Mouse (Mus musculus) ES-Bruce4 (cell line): Measurements from ENCODE around the gene Zbtb7a. TPM values are rescaled to one million over a fixed set of nuclear protein-coding genes. Genes with fewer than 3 reads are reported as not detected.

Experiments
- H3K27ac ChIP-seq: 2 replicates; pipeline ENCODE4 v1.5.1; 2012; ENCODE audit warnings: low read length, inconsistent platforms; ENCODE audit not compliant: insufficient read depth
- H3K27me3 ChIP-seq: 2 replicates; pipeline ENCODE4 v1.6.1; 2012; ENCODE audit warnings: mild to moderate bottlenecking, low read length, inconsistent platforms; ENCODE audit not compliant: control insufficient read depth, poor library complexity, insufficient read depth, severe bottlenecking
- H3K36me3 ChIP-seq: 2 replicates; pipeline ENCODE4 v1.6.1; 2012; ENCODE audit warnings: inconsistent platforms, mild to moderate bottlenecking, low read length, moderate library complexity; ENCODE audit not compliant: control insufficient read depth, poor library complexity, insufficient read depth, severe bottlenecking
- H3K4me1 ChIP-seq: one replicate; pipeline ENCODE4 v1.8.1; 2011; ENCODE audit warnings: low read length; ENCODE audit not compliant: control insufficient read depth, insufficient read depth
- H3K4me3 ChIP-seq: 2 replicates; pipeline ENCODE4 v1.5.1; 2011; ENCODE audit warnings: low read depth, mild to moderate bottlenecking, low read length
- H3K9ac ChIP-seq: 2 replicates; pipeline ENCODE4 v1.6.1; 2012; ENCODE audit warnings: low read depth, mild to moderate bottlenecking, inconsistent platforms; ENCODE audit not compliant: poor library complexity, severe bottlenecking
- H3K9me3 ChIP-seq: replicated peaks from 2 replicates; pipeline ENCODE4 v1.6.1; 2012; ENCODE audit warnings: mild to moderate bottlenecking, low read length, inconsistent platforms; ENCODE audit not compliant: control insufficient read depth, poor library complexity, insufficient read depth, severe bottlenecking
- CTCF ChIP-seq: IDR thresholded peaks from one replicate; pipeline ENCODE4 v1.8.1; 2011; ENCODE audit warnings: low read depth, low read length
- EP300 ChIP-seq: IDR thresholded peaks from 2 replicates; pipeline ENCODE4 v1.6.1; 2011; ENCODE audit warnings: low read depth, low read length; ENCODE audit not compliant: insufficient read depth
- POLR2A ChIP-seq: IDR thresholded peaks from one replicate; pipeline ENCODE4 v1.8.1; 2011; ENCODE audit warnings: low read length; ENCODE audit not compliant: insufficient read depth
- polyA plus RNA-seq: library from polyadenylated mRNA; stranded (reverse); fragments of >200 nt; gene quantifications from 2 replicates; pipeline ENCODE4 v1.2.4, GENCODE M21; 2011; ENCODE audit warnings: low read depth; ENCODE audit not compliant: missing spikeins, insufficient read depth, insufficient read length

The Zbtb7a gene
- polyA plus RNA-seq, 1 experiment, result 12.6 TPM

- Histone ChIP-seq H3K36me3 (no peaks in the 10 kb centered on the region), H3K4me1 (no peaks in the 10 kb centered on the region), H3K9ac (no peak overlapping the region), H3K9me3 (no peaks in the 10 kb centered on the region), H3K27ac (no peak overlapping the region), H3K27me3 (no peaks in the 10 kb centered on the region), H3K4me3 (no peak overlapping the region)
- no peak for TF ChIP-seq EP300
- peak; percentile 17 for TF ChIP-seq CTCF
- TF ChIP-seq POLR2A, result no peak
Measured at GRCm38 (mm10) chr10:81198230-81198629, 63.2 kb downstream of the Zbtb7a start.

- Histone ChIP-seq H3K9me3 (no peaks in the 10 kb centered on the region), H3K4me1 (no peaks in the 10 kb centered on the region), H3K36me3 (no peaks in the 10 kb centered on the region), H3K27me3 (no peaks in the 10 kb centered on the region), H3K27ac (no peak overlapping the region), H3K9ac (no peak overlapping the region), H3K4me3 (no peak overlapping the region)
- TF ChIP-seq EP300 (no peak), POLR2A (no peak), CTCF (no peak)
Measured at GRCm38 (mm10) chr10:81198990-81199389, 64.0 kb downstream of the Zbtb7a start.

- Histone ChIP-seq H3K36me3 (no peaks in the 10 kb centered on the region), H3K9me3 (no peaks in the 10 kb centered on the region), H3K4me3 (no peak overlapping the region), H3K4me1 (no peaks in the 10 kb centered on the region), H3K27me3 (no peaks in the 10 kb centered on the region), H3K27ac (no peak overlapping the region), H3K9ac (no peak overlapping the region)
- TF ChIP-seq POLR2A (no peak), CTCF (no peak), EP300 (no peak)
Measured at GRCm38 (mm10) chr10:81200141-81200540, 65.1 kb downstream of the Zbtb7a start.

GRCm38 (mm10) chr10:81200605-81201287 lies 65.7 kb downstream of the Zbtb7a start:
- no peaks in the 10 kb centered on the region for H3K4me1 ChIP-seq

GRCm38 (mm10) chr10:81201807-81202758 lies 67.1 kb downstream of the Zbtb7a start, which contains the start of gene Nmrk2:
Gene Nmrk2, minus strand, starts transcription at chr10:81202051.
- Histone ChIP-seq H3K27me3 (no peaks in the 10 kb centered on the region), H3K9me3 (no peaks in the 10 kb centered on the region), H3K27ac (no peak within 1 kb of the TSS), H3K36me3 (no peaks in the 10 kb centered on the region), H3K4me3 (no peak within 1 kb of the TSS), H3K9ac (no peak within 1 kb of the TSS), H3K4me1 (no peaks in the 10 kb centered on the region)
- TF ChIP-seq POLR2A (no peak), CTCF (no peak), EP300 (no peak)

More at GRCm38 (mm10) chr10:81200605-81201287, 65.7 kb downstream of the Zbtb7a start:
- TF ChIP-seq CTCF, result no peak
- TF ChIP-seq EP300, result no peak
- no peak for TF ChIP-seq POLR2A
- H3K27me3 ChIP-seq, result no peaks in the 10 kb centered on the region
- no peak overlapping the region for H3K9ac ChIP-seq
- no peak overlapping the region for H3K27ac ChIP-seq
- H3K9me3 ChIP-seq, result no peaks in the 10 kb centered on the region
- no peaks in the 10 kb centered on the region for H3K36me3 ChIP-seq
- H3K4me3 ChIP-seq, result no peak overlapping the region

Other genes starting within 250 kb of the Zbtb7a start
- gene Timm13, start 234.3 kb upstream of the Zbtb7a start, polyA plus RNA-seq, result 135 and 146 TPM in 2 replicates
- gene Lmnb2, start 217.0 kb upstream of the Zbtb7a start, polyA plus RNA-seq, result 25.9 and 28.2 TPM in 2 replicates
- gene Gadd45b, start 205.1 kb upstream of the Zbtb7a start, polyA plus RNA-seq, result 80.7 and 86.3 TPM in 2 replicates
- gene Gng7, start 120.3 kb upstream of the Zbtb7a start, polyA plus RNA-seq, result 4.1 TPM in 2 replicates
- gene Diras1, start 109.6 kb upstream of the Zbtb7a start, polyA plus RNA-seq, result 0.27 and 0.90 TPM in 2 replicates
- 2.8 and 4.5 TPM in 2 replicates for gene Slc39a3, start 97.8 kb upstream of the Zbtb7a start, polyA plus RNA-seq
- 107 and 110 TPM in 2 replicates for gene Sgta, start 75.0 kb upstream of the Zbtb7a start, polyA plus RNA-seq
- gene Thop1, start 65.2 kb upstream of the Zbtb7a start, polyA plus RNA-seq, result 77.4 and 81.3 TPM in 2 replicates
- 0.68 TPM in 1 of 2 replicates, not detected in the other for gene Creb3l3, start 36.3 kb upstream of the Zbtb7a start, polyA plus RNA-seq
- 46.3 and 53.0 TPM in 2 replicates for gene Map2k2, start 29.3 kb upstream of the Zbtb7a start, polyA plus RNA-seq
- gene Pias4, start 32.7 kb downstream of the Zbtb7a start, polyA plus RNA-seq, result 36.8 and 44.9 TPM in 2 replicates
- 2,442 and 2,478 TPM in 2 replicates for gene Eef2, start 41.4 kb downstream of the Zbtb7a start, polyA plus RNA-seq
- gene Dapk3, start 47.8 kb downstream of the Zbtb7a start, polyA plus RNA-seq, result 61.2 and 64.8 TPM in 2 replicates
- gene 4930442H23Rik, start 48.6 kb downstream of the Zbtb7a start, polyA plus RNA-seq, result not detected in 2 replicates
- not detected in 2 replicates for gene Nmrk2, start 66.8 kb downstream of the Zbtb7a start, polyA plus RNA-seq
- gene Atcay, start 95.6 kb downstream of the Zbtb7a start, polyA plus RNA-seq, result 0.88 and 0.91 TPM in 2 replicates
- gene Zfr2, start 97.9 kb downstream of the Zbtb7a start, polyA plus RNA-seq, result 11.2 and 11.6 TPM in 2 replicates
- gene Matk, start 117.7 kb downstream of the Zbtb7a start, polyA plus RNA-seq, result 1.1 and 1.2 TPM in 2 replicates
- 52.2 and 63.7 TPM in 2 replicates for gene Mrpl54, start 131.7 kb downstream of the Zbtb7a start, polyA plus RNA-seq
- 25.8 and 26.4 TPM in 2 replicates for gene Apba3, start 131.7 kb downstream of the Zbtb7a start, polyA plus RNA-seq
- 41.5 and 42.7 TPM in 2 replicates for gene Tjp3, start 156.4 kb downstream of the Zbtb7a start, polyA plus RNA-seq
- gene Pip5k1c, start 157.7 kb downstream of the Zbtb7a start, polyA plus RNA-seq, result 28.3 and 31.5 TPM in 2 replicates
- 17.5 and 18.2 TPM in 2 replicates for gene Cactin, start 185.9 kb downstream of the Zbtb7a start, polyA plus RNA-seq
- gene Tbxa2r, start 193.5 kb downstream of the Zbtb7a start, polyA plus RNA-seq, result 0.57 and 1.5 TPM in 2 replicates
- gene Gipc3, start 208.0 kb downstream of the Zbtb7a start, polyA plus RNA-seq, result 1.0 and 1.2 TPM in 2 replicates
- 51.8 and 57.3 TPM in 2 replicates for gene Hmg20b, start 215.3 kb downstream of the Zbtb7a start, polyA plus RNA-seq
- 13.7 and 15.3 TPM in 2 replicates for gene Mfsd12, start 222.3 kb downstream of the Zbtb7a start, polyA plus RNA-seq
- gene 4930404N11Rik, start 230.6 kb downstream of the Zbtb7a start, polyA plus RNA-seq, result not detected in 2 replicates
- 47.8 and 51.4 TPM in 2 replicates for gene Fzr1, start 243.3 kb downstream of the Zbtb7a start, polyA plus RNA-seq
- gene Dohh, start 249.2 kb downstream of the Zbtb7a start, polyA plus RNA-seq, result 52.9 and 70.3 TPM in 2 replicates
- gene Gm48551, start 249.2 kb downstream of the Zbtb7a start, polyA plus RNA-seq, result 1.5 TPM in 1 of 2 replicates, not detected in the other